Mouse (Mus musculus) cortical plate, adult 2 months (tissue): ENCODE measurements around the gene Cask.

ENCODE experiments used
- CTCF ChIP-seq: fragments of 200-500 bp; IDR thresholded peaks from 2 replicates; pipeline ENCODE4 v1.5.1; 2011; ENCODE audit warnings: mild to moderate bottlenecking, control low read depth, low read length; ENCODE audit not compliant: insufficient read depth; ENCODE audit errors: extremely low read depth
- POLR2A ChIP-seq: fragments of 200-500 bp; IDR thresholded peaks from 2 replicates; pipeline ENCODE4 v1.6.1; 2011; ENCODE audit warnings: mild to moderate bottlenecking, low read length, control low read depth; ENCODE audit not compliant: insufficient read depth; ENCODE audit errors: extremely low read depth

DNA sequence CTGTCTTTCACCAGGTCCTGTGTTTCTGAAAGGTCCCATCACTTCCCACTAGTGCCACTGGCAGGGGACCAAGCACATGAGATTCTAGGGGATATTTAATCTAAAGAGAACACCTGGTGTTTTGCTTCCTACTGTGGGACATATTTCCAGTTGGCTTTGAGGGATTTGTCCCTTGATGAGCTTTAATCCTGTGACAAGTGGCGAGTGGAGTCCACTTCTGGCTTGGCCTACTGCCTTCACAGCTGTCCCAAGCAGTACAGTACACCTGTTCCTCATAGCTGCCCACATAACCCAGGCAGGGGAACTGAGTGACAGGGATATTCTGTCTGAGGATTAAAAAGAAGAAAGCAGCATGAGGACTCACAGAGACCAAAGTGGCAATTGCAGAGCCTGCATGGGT is 375.8 kb downstream of the Cask start:
- TF ChIP-seq POLR2A (no peak), CTCF (no peak)
